In genomic region chr7:46993079-46993478, GRCm38 (mm10) we compare ENCODE assay signal across 1 mouse cellular context.
A peak's percentile ranks its signal among the peaks of the same experiment; 100 is the strongest.
TF ChIP-seq lines count a peak whose summit lies in the region.

No protein-coding gene starts in this region.

TF ChIP-seq in CH12.LX, 34 proteins besides CTCF, POLR2A, EP300 and RAD21:
- TF ChIP-seq IRF4 (IDR thresholded peaks at IDR 0.05; ENCODE audit: low read depth, low read length) (peak; percentile 92), HCFC1 (IDR thresholded peaks at IDR 0.05; ENCODE audit: low read depth, low read length) (no peak), UBTF (IDR thresholded peaks at IDR 0.05; ENCODE audit: low read depth, low read length) (0 out of 2 replicates have a peak, but pooled peaks have one; percentile 63), JUND (conservative IDR thresholded peaks at IDR 0.05; ENCODE audit: low read depth, low read length) (peak; percentile 23; the same call in 1 of the 2 replicates), MYC (IDR thresholded peaks at IDR 0.05; ENCODE audit: low read depth, low read length) (no peak), MAZ (IDR thresholded peaks at IDR 0.05; ENCODE audit: low read depth, low read length) (no peak), GABPA (IDR thresholded peaks at IDR 0.05; ENCODE audit: insufficient replicate concordance, low read depth, low read length) (no peak), USF2 (conservative IDR thresholded peaks at IDR 0.05; ENCODE audit: low read depth, low read length) (no peak), BHLHE40 (IDR thresholded peaks at IDR 0.05; ENCODE audit: low read depth, low read length) (no peak), RCOR1 (conservative IDR thresholded peaks at IDR 0.05; ENCODE audit: low read depth, low read length) (no peak; the same call in 1 of the 2 replicates), NELFE (IDR thresholded peaks at IDR 0.05; ENCODE audit: low read depth, low read length) (no peak), ZMIZ1 (IDR thresholded peaks at IDR 0.05; ENCODE audit: low read depth, low read length) (no peak), SIN3A (IDR thresholded peaks at IDR 0.05; ENCODE audit: low read length) (no peak), ETS1 (conservative IDR thresholded peaks at IDR 0.05; ENCODE audit: low read depth, low read length) (peak; percentile 25; the same call in 1 of the 2 replicates), ZNF384 (IDR thresholded peaks at IDR 0.05; ENCODE audit: low read depth, low read length) (no peak; the same call in 1 of the 2 replicates), KAT2A (IDR thresholded peaks at IDR 0.05; ENCODE audit: insufficient replicate concordance, low read length) (no peak), NRF1 (IDR thresholded peaks at IDR 0.05; ENCODE audit: low read depth, low read length) (no peak), JUN (IDR thresholded peaks at IDR 0.05; ENCODE audit: insufficient read depth, low read depth, low read length) (no peak), MAFK (IDR thresholded peaks at IDR 0.05; ENCODE audit: insufficient replicate concordance, low read length) (no peak), POLR2AphosphoS2 (IDR thresholded peaks at IDR 0.05; ENCODE audit: low read depth, low read length) (no peak), TBP (conservative IDR thresholded peaks at IDR 0.05; ENCODE audit: low read depth, low read length) (peak; percentile 79), CHD2 (IDR thresholded peaks at IDR 0.05; ENCODE audit: low read length) (0 out of 2 replicates have a peak, but pooled peaks have one; percentile 43), ZC3H11A (IDR thresholded peaks at IDR 0.05; ENCODE audit: low read depth, low read length) (no peak), SMC3 (IDR thresholded peaks at IDR 0.05; ENCODE audit: low read depth, low read length) (no peak), PAX5 (IDR thresholded peaks at IDR 0.05; ENCODE audit: low read length) (no peak), USF1 (IDR thresholded peaks at IDR 0.05; ENCODE audit: low read depth, low read length) (no peak), MEF2A (IDR thresholded peaks at IDR 0.05; ENCODE audit: borderline replicate concordance, low read depth, low read length) (no peak), ELF1 (IDR thresholded peaks at IDR 0.05; ENCODE audit: low read depth, low read length) (no peak), CHD1 (IDR thresholded peaks at IDR 0.05; ENCODE audit: low read depth, low read length) (no peak), TCF12 (IDR thresholded peaks at IDR 0.05; ENCODE audit: low read depth, low read length) (no peak), MAX (IDR thresholded peaks at IDR 0.05; ENCODE audit: low read length) (no peak), ZKSCAN1 (IDR thresholded peaks at IDR 0.05; ENCODE audit: borderline replicate concordance, low read depth, low read length) (no peak)
